Mouse (Mus musculus) lung, embryonic 15.5 days (tissue): ENCODE data around the gene Fermt2. TPM values are rescaled to one million over a fixed set of nuclear protein-coding genes. Genes with fewer than 3 reads are reported as not detected.

Experiments used
- ATAC-seq: fragments of 200-750 bp; cut with Nextera tagmentation; 2 replicates; pipeline ENCODE4 v1.8.0; 2017; ENCODE audit warnings: moderate number of reproducible peaks, borderline replicate concordance; ENCODE audit not compliant: low FRiP score, low TSS enrichment; ENCODE audit errors: extremely low read depth
- H3K27ac ChIP-seq: fragments of 300-500 bp; sonication (generic); 2 replicates; pipeline ENCODE4 v1.5.1; 2015; ENCODE audit warnings: moderate library complexity, mild to moderate bottlenecking, inconsistent platforms
- H3K27me3 ChIP-seq: fragments of 300-500 bp; sonication (generic); 2 replicates; pipeline ENCODE4 v1.6.1; 2015; ENCODE audit warnings: inconsistent platforms
- H3K36me3 ChIP-seq: fragments of 300-500 bp; sonication (generic); 2 replicates; pipeline ENCODE4 v1.6.1; 2015; ENCODE audit warnings: inconsistent platforms
- H3K4me1 ChIP-seq: fragments of 300-500 bp; sonication (generic); 2 replicates; pipeline ENCODE4 v1.6.1; 2015; ENCODE audit warnings: inconsistent platforms
- H3K4me2 ChIP-seq: fragments of 300-500 bp; sonication (generic); 2 replicates; pipeline ENCODE4 v1.6.1; 2015; ENCODE audit warnings: inconsistent platforms, mild to moderate bottlenecking, moderate library complexity
- H3K4me3 ChIP-seq: fragments of 300-500 bp; sonication (generic); 2 replicates; pipeline ENCODE4 v1.5.1; 2015; ENCODE audit warnings: mild to moderate bottlenecking, inconsistent platforms
- H3K9ac ChIP-seq: fragments of 300-500 bp; sonication (generic); 2 replicates; pipeline ENCODE4 v1.6.1; 2015; ENCODE audit warnings: inconsistent platforms
- H3K9me3 ChIP-seq: fragments of 300-500 bp; sonication (generic); 2 replicates; pipeline ENCODE4 v1.6.1; 2016; ENCODE audit warnings: inconsistent platforms
- WGBS: fragments of 180-500 bp; shearing (Covaris S2); methylation state at CpG from one replicate; pipeline ENCODE4 v1.1.7; 2015; 5-methylcytosine and 5-hydroxymethylcytosine counted together
- polyA plus RNA-seq: library from polyadenylated mRNA; unstranded; fragments of >200 nt; fragmentation: Nextera tagmentation; extraction: Ambion mirVana; gene quantifications from 2 replicates; pipeline ENCODE4 v1.2.1, GENCODE M21; 2015

Gene Fermt2
- polyA plus RNA-seq, 1 experiment from 2014 or later = 239 TPM

DNA sequence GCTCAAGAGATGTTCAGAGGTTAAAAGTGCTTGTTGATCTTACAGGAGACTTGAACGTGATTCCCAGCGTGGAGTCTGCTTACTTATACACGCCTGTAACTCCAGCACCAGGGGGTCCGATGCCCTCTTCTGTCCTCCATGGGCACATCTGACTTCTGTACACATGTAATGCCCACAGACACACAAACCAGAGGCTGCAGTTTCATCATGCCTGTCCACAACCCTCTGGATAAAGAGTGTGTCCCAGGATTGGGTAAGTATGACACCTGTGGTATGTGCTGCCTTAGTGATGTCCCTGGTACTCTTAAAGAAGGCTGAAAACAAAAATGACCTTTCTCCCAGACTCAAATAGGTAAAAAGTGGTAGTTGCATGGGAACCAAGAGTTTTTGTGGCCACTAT, 110.6 kb downstream of the Fermt2 start:
- H3K9ac ChIP-seq = no peak overlapping the region
- H3K27me3 ChIP-seq = no peaks in the 10 kb centered on the region
- ATAC-seq = no peak
- no peaks in the 10 kb centered on the region for H3K4me1 ChIP-seq
- WGBS = 63% methylated on average over 4 of the region's 4 CpGs
- no peak overlapping the region for H3K4me2 ChIP-seq
- H3K27ac ChIP-seq = no peak overlapping the region
- H3K9me3 ChIP-seq = no peaks in the 10 kb centered on the region
- no peaks in the 10 kb centered on the region for H3K36me3 ChIP-seq
- H3K4me3 ChIP-seq = no peak overlapping the region

GRCm38 (mm10) chr14:45418553-45418952, 111.4 kb downstream of the Fermt2 start:
- no peak for ATAC-seq
- H3K9ac ChIP-seq = no peak overlapping the region
- WGBS = 56% methylated on average over 3 of the region's 3 CpGs
- H3K4me1 ChIP-seq = no peaks in the 10 kb centered on the region
- H3K27me3 ChIP-seq = no peaks in the 10 kb centered on the region
- H3K36me3 ChIP-seq = no peaks in the 10 kb centered on the region
- no peaks in the 10 kb centered on the region for H3K9me3 ChIP-seq
- H3K27ac ChIP-seq = no peak overlapping the region
- no peak overlapping the region for H3K4me2 ChIP-seq
- H3K4me3 ChIP-seq = no peak overlapping the region

DNA sequence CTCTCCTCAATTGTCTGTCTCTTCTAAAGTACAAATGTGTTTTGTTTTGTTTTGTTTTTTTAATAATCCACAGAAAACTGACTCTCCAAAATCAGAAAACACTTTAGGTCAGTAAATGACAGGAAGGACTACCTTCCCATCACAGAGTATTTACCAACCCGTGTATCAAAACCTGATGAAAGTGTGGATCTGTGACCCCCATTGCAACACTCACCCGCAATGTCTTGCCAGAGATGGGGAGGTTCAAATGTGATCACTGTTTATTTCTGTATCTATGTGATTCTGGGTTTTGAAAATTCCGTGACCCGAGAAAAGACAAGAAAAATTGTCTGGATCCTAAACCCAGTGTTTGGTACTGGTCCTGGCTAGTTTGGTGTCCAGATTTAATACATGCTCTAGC, 113.7 kb downstream of the Fermt2 start:
- WGBS = 84% methylated on average over 4 of the region's 4 CpGs
- no peak overlapping the region for H3K27ac ChIP-seq
- no peak overlapping the region for H3K4me2 ChIP-seq
- H3K27me3 ChIP-seq = no peaks in the 10 kb centered on the region
- no peak for ATAC-seq
- H3K9me3 ChIP-seq = no peaks in the 10 kb centered on the region
- H3K4me1 ChIP-seq = no peaks in the 10 kb centered on the region
- no peaks in the 10 kb centered on the region for H3K36me3 ChIP-seq
- no peak overlapping the region for H3K9ac ChIP-seq
- no peak overlapping the region for H3K4me3 ChIP-seq

Other genes with a start within 250 kb of the Fermt2 start
- gene Ero1l, start 211.3 kb downstream of the Fermt2 start, polyA plus RNA-seq = 30.7 and 37.1 TPM in 2 replicates
- 148 and 154 TPM in 2 replicates for gene Psmc6, start 200.3 kb downstream of the Fermt2 start, polyA plus RNA-seq
- gene Styx, start 179.0 kb downstream of the Fermt2 start, polyA plus RNA-seq = 63.7 and 68.9 TPM in 2 replicates
- 44.7 and 50.5 TPM in 2 replicates for gene Gnpnat1, start 125.2 kb downstream of the Fermt2 start, polyA plus RNA-seq
- gene Ddhd1, start 128.0 kb upstream of the Fermt2 start, polyA plus RNA-seq = 4.9 and 5.7 TPM in 2 replicates